Mouse (Mus musculus) CH12.LX (cell line): ENCODE measurements around the gene Nup153.

Experiments used
- CTCF ChIP-seq, 2 experiments: IDR thresholded peaks in 1 of 2; conservative IDR thresholded peaks in 1 of 2; 2 replicates each; pipeline ENCODE4 v1.5.1; 2011 to 2012; ENCODE audit warnings: low read depth in 2 of 2, low read length in 2 of 2, improper control_type of control experiment in 1 of 2, inconsistent platforms in 1 of 2, mild to moderate bottlenecking in 1 of 2, moderate library complexity in 1 of 2
- USF2 ChIP-seq: conservative IDR thresholded peaks from 2 replicates; pipeline ENCODE4 v1.6.1; 2011; ENCODE audit warnings: low read depth, low read length, improper control_type of control experiment

- TF ChIP-seq CTCF (conservative IDR thresholded peaks at IDR 0.05 in 1 of 2, IDR thresholded peaks at IDR 0.05 in 1 of 2; ENCODE audit: low read depth in 2 of 2, low read length in 2 of 2) (no peak), USF2 (no peak)
Observed at GRCm38 (mm10) chr13:46640608-46641468, 86.9 kb downstream of the Nup153 start.
